Mouse (Mus musculus): Measurements from ENCODE around the gene Fmo2.

The Fmo2 gene

DNA sequence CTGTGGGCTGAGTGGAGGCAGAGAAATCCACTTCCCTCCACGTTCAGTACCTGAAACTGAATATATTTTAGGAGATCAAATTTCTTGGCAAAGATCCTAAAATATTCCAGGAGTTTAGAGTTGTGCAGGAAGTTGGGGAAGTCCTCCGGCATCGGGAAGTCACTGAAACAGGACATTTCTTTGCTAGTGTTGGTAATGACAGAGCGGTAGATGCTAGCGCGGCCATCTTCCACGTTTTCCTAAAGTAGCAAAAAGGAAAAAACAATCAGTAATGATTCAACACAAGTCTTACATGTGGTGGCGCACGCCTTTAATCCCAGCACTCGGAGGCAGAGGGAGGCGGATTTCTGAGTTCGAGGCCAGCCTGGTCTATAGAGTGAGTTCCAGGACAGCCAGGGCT lies 9.9 kb downstream of the Fmo2 start:
- DNase-seq, result no peak

DNA sequence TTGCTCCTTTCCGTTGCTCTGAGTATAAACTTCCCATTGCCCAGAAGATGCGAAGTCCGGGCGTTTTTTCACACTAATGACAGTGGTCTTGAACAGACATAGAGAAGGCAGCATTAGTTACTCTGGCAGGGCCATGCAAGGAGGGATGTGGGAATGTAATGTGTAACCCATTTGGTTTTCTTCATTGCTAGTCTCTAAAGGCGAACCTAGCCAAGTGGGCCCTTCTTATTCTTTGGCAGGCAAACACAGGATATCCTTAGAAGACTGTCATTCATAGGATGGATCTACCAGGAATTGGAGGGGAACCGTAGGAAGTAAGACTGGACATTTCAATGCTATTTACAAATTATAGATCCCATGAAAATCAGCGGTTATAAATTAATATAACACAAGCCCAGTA lies 10.9 kb downstream of the Fmo2 start:
- DNase-seq, result no peak

DNA sequence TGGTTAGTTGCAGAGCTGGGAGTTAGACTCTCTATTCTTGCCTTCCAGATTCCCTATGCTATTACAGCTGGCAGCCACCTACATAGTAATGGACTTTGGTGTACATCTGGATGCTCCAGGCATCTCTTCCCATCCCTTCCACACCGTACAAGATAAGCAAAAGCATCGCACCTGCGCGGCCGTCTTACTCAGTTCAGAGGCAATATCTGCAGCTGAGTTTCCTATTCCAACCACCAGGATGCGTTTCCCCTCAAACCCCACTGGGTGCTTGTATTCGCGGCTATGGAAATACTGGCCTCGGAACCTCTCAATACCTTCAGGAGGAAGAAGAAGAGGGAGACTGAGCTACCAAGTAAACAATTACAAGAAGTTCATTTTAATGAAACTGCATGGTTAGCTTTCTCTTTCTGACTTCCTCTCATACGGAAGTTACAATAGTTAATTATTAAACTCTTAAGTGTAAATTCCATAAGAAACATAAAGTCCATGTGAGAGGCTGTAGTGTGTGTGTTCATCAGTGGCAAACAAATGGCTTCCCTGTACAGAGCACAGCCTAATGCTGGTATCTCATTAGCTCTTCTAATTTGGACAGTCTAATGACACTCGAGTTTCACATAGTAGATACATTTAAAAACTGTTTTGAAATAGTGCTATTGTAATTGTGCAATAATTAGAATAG lies 12.2 kb downstream of the Fmo2 start:
- no peak for DNase-seq

DNA sequence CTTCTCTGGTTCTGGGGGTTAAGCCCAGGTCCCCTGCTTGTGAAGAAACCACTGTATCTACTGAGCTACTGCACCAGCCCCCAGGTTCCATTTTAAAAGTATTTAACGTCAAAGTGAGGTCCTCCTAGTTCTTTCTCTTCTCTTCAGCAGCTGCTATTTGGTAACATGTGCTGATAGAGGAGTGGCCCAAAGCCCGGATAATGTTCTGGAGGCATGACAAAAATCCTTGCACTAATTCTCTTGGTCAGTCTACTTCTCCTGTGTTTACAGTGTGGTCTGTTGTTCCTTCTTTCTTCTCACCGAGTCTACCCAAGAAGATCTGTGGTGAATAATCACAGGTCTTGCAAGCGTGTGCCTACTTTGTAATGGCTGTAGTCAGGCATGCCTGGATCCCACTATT lies 15.8 kb downstream of the Fmo2 start:
- DNase-seq, result no peak

DNA sequence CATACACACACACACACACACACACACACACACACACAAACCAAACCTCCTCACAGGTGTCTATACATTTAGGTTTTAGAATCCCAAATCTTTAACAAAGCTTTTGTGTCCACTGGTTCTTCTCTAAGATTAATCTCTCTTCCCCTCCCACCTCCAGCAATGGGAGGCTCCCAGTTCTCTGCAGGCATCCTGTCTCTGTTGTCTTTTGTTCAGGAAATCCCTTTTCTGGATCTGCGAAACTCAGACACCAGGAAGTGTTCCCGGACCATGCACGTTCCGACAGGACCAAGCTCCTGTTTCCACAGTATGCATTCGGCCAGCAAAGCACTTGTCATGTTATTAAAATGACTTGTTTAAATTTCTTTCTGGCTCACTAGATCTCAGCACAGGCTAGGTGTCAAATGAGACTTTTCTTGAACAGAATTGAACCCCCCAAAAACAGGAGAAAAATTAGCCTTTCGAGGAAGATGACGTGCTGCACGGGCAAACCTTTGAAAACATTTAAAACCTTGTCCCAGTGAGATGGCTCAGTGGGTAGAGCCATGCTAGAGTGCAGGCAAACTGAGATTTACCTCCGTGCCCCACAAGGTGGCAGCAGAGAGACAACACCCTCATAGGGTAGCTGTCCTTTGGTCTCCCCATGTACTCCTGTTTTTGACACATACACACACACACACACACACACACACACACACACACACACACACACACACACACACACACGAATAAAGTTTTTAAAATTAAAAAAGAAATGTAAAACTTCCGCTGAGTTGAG lies 18.7 kb downstream of the Fmo2 start:
- DNase-seq, result peak; percentile 50

DNA sequence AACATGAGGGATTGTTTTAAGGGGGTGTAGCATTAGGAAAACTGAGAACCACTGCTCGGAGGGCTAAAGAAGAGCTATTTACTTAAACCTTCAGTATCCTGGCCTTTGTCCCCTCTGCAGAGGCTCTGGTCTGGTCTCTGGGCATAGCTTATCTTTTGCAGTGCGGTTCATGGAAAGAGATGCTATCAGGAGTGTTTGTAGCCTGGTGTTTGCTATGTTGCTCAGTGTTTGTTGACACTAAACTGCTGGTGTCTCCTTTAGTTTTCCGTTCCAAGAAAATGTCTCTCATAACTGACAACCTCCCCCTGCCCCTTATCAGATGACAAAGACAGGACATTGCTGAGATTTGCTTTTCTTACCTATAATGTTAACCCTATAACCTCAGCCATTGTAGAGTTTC lies 23.4 kb downstream of the Fmo2 start:
- no peak for DNase-seq

DNA sequence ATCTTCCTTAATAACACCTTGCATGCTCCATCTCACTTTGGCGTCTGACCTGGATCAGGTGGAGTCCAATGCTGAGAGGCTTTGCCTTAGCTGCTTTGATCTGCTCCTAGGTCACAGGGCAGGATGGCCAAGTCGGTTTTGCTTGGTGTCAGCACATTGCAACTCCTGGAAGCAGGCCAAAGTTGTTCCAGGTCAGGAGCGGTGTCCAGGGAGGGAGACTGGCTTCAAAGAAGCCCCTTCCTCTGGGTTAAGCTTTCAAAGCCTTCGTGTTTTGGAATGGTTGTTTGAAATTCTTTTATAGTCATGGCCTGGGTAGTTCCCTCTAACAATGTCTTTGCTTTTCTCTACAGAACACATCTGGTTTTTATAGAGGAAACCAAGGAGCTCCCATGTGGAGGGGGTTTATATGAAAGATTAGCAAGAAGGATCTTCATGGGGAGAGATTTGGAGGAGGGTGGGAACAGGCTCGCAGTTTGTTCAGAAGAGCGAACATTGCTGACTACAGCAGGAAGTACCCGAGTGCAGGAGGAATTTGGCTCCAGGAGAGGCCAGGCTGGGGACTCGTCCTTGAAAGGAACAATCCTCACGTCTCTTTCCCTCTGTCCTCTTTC lies 26.7 kb downstream of the Fmo2 start:
- no peak for DNase-seq

DNA sequence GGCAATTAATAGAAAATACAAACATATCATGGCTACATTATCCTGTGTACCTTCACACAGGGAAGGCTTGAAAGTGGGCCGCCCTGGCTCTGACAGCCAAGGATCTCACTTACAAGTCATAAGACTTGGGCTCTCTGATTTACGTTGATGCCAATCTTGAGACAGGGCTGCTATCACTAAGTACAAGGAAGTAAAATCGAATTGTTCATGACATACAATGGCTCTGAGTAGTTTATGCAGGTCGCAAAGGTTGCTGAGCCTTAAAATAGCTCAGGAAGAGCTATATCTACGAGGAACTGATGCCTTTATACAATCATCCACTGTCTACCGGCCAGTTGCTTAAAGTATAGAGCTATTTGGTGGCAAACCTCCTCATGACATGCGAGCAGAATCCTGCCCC lies 27.5 kb downstream of the Fmo2 start:
- DNase-seq, result no peak

DNA sequence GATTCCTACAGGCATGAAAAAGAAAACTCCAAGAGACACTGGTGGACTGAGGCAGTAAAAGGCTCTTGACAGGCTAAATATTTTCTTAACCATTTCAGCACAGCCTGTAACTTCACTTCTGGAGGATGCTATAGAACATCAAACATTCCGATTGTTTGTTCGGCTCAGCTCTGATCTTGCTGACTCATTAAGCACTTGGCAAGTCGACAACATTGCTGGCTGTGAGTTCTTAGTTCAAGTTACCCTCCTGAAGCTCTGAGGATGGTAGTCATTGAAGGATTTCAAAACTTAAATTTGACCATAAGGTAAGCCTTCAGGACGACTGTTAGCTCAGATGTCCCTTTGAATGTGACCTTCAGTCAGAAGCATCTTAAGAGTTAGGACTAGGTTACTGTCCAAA lies 31.1 kb downstream of the Fmo2 start:
- no peak for DNase-seq

DNA sequence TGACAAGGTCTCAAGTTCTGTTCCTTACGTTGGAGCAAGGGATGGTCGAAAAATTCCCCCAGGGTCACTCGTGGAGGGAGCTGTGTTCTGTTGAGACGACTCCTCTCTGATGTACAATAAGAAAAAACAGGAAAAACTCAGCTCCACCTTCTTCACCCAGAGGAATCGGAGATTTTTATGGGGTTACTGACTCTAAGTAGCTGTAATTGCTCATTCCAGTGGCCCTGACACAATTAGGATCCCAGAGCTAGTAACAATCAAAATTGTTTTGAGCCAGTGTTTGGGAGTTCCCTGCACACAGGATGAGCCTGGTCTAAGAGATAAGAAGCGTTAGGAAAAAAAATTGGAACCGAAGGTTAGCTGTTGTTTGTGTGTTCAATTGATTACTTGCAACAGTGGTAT lies 32.2 kb downstream of the Fmo2 start, which contains the start of gene Fmo1:
Gene Fmo1 (minus strand): TSS at position 331 of the 402 bp plus-strand sequence.
- no peak for DNase-seq

DNA sequence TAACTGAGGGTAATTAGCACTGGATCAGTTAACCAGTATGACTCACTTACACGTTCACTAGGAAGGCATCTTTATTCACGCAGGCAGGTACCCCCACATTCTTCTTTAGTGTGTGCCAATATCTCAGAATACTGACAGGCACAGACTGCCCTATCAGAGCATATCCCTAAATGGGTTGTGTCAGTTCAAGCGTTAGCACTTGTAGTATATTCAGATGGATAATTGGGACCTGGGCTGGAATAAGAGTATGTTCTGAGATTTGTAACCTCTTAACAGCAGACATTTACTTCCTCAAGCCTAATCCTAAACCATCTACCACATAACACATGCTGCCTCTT lies 33.1 kb downstream of the Fmo2 start:
- DNase-seq, result no peak

DNA sequence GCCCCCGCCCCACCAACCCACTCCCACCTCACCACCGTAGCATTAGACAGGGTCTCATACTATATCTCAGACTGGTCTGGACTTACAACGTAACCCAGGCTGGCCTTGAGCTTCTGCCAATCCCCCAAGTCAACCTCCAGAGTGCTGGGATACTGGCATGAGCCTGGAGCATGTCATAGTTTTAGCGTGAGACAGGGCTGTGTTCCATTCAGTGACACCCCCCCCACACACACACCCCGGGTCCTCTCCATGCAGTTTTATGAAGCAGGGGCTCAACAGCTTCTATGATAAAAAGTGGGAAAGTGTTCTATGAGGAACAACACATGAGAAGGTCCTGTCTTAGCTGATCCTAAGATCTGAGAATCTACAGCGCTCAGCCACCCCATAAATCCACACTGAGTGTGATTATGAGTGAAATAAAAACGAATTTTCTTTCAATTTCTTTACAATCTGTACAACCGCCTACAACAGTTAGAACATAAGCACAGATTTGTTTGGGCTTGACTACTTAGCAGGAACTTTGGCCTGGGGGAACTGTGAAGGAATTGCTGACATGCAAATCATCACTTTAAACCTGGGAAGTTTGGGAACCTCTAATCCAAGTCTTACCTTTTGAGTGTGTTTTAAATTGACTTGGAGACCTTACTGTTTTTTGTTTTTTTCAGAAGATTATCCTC lies 33.6 kb downstream of the Fmo2 start:
- no peak for DNase-seq

DNA sequence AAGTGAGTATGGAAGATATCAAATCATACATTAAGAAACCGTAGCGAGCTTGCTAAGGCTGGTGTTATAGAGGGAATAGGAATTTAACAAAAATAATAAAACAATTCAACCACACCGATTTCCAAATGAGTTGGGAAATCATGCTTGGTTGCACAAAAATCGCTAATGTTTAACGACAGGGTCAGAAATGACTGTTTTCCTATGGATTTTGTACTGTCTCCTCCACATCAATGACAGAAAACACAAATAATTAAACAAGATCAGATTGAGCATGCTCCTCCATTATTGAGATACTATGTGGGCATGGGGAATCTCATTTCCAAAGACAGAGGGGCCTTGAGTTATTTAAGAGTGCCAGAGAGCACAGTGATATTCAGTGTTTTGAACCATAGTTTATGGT lies 34.2 kb downstream of the Fmo2 start:
- no peak for DNase-seq

DNA sequence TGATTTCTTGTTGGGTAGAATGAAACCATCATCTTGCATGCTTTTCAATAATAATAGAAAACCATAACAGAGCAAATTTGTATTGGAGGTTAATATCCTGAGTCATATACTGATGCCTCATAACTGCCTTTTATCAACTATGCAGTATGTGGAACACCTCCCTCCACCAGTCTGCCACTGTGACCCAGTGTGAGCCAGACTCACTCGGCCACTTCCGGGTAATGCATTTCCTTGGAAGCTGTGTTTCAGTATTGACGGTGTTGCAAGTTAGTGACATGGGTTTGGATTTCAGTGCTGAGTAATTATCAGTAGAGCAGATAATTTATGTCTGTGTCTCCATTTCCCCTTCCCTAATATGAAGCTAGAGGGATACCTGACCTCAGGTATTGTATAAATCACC lies 34.9 kb downstream of the Fmo2 start:
- no peak for DNase-seq

DNA sequence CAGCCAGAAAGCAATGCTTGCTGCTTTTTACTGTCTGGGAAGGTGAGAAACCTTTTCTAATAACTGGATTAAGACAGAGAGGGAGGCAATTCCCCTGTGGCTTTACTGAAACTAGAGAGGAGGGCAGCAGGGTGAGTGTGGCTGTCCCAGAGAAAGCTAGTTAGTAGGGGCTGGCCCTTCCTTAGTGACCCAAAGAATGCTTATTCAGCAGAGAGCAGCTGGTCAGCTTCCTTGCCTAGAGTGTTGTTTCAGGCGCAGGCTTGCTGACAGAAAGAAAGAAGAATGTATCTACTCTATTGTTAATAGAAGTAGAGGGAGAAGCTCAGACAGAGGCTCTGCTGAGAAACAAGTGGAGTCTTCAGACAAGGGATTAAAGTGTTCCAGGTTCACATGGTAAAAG lies 36.2 kb downstream of the Fmo2 start:
- no peak for DNase-seq

DNA sequence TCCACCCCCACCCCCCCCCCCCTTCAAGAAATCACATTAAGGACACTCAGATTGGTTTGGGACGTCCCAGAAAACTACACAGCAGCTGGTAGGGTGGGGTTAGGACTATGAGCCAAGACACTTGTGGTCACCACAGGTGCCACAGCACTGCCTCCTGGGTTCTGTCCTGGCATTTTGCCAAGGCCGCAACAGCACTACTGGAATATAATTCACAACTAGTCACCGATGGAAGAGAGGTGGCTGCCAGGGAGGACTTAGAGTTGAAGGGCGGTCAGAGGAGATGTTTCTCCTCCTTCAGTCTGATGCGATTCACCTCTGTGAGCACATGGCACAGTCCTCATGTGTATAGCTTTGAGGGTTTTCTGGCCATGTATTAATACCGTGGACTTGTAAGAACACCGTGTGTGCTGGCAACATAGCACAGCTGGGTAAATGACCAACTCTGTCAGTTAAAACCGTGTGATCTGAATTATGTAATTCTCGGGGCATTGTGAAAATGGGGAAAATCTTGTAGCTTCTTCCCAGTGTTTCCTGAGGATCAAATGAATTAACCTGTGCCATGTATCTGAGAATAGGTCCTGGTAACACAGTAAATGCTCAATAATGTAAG lies 38.4 kb downstream of the Fmo2 start:
- DNase-seq, result no peak

DNA sequence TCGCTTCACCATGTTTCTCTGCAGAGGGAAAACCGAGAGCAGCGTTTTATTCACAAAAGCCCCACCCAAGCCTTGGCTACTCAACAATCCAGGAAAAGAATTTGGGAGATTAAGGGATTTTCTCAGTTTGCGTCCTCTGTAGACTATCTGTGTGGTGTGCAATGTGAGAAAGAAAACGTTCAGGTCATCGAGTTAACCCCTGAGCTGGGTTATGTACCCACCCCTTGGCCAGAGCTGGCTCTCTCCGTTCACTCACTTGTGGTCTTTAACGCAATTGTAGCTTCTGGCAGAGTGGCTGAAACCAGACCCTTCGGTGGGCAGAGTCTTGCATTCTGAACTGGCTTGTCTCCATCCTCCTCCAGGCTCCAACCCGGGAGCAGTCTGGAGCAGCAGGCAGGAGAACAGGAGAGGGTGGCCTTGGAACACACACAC lies 39.0 kb downstream of the Fmo2 start:
- no peak for DNase-seq

DNA sequence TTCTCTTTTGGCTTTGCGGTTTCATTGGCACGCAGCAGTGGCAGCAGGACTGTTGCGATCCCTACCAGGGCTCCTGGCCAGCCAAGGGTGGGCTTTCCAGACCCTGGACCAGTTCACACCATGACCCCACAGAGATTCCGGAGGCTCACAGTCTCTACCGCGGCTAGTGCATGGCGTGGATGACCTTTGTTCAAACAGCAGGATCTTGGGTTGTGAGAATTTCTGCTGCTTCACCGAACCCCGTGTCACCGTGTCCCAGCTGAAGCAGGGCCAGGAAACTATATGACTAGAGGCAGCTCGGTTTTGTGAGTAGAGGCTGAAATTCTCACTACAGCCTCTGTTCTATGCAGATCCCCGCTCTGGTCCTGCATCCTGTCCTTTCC lies 39.8 kb downstream of the Fmo2 start:
- DNase-seq, result no peak

DNA sequence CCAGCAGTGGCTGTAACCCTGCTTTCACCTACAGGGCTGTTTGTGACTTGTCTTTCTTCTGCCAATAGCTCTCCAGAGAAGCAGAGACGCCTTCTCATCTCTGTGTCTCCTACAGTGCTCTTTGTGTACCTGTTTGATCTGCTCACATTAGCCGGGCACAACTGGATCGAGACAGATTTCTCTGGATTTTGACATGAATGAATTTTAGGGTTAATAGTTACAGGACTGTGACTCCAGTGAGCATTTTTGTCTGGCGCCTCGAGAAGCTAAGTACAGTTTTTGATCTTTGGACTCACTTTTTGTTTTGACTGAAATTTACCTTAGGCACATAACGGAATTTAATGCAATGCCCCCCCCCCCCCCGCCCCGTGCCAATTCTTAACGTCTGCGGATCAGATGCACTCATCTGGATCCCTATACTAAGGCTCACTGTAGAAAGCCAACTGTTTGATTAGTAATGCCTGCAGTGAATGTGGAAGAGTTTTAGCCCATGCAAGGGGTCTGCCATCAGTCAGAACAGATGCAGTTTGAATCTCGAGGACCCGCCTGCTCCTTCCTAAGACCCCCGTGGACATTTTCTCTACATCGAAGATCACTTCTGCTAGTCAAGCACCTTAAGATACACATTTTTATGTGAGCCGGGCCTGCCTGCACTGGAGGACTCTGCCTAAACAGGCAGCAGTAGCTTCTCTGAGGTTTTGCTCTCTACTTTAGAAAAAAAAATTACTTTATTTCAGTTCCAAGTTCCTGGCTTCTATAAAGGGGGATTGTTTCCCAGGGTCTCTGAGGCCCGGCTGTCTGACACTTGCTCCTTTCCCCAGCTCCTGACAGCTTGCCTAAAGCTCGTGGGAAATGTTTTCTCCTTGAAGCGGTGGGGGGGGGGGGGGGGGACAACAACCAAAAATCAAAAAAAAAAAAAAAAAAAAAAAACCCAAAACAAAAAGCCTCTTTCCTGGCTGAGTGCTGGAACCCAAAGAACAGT lies 40.5 kb downstream of the Fmo2 start:
- no peak for DNase-seq

DNA sequence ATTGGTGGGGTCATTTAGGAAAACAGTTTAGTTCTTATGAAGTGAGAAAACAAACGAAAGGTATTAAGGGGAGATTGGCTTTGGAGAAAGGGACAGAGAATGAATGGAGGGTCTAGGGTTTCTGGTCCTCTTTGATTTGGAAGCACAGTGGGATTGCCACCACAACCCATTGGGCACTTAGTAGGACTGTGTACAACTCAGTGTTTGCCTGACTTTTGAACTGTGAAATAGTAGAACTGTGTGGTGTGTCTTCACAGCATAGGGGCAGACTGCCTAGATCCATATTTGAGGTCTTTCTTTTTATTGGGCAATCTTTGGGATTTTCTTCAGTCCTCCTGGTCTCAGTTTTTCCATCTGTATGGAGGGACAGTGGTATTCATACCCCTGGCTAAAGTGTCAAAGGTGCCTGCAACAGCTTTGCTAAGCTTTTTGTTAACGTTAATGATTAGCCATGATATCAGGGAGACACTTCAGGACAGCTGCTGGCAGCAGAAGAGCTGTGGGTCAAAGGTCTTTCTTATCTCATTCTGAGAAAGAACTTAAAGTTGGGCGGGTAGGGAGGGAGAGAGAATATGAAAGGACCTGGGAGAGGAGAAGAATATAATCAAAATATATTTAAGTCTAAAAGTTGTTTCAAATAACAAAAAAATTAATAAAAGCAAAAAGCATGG lies 44.6 kb downstream of the Fmo2 start:
- DNase-seq, result no peak

DNA sequence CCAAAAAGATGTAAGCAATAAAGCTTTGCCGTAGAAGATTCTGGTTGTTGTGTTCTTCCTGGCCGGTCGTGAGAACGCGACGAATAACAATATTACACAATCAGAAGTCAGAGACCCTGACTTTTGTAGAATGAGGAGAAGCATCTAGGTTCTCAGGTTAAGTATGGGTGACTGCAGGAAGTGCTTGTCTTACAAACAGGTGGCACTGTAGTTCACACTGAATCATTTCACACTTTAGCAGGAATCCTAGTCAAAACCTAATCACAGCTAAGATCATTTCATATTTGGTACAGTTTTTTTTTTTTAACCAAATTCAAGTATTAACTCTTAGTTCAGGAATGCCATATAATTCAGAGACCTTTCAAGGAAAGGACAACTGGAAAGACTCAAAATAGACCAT lies 51.0 kb downstream of the Fmo2 start:
- DNase-seq, result no peak

DNA sequence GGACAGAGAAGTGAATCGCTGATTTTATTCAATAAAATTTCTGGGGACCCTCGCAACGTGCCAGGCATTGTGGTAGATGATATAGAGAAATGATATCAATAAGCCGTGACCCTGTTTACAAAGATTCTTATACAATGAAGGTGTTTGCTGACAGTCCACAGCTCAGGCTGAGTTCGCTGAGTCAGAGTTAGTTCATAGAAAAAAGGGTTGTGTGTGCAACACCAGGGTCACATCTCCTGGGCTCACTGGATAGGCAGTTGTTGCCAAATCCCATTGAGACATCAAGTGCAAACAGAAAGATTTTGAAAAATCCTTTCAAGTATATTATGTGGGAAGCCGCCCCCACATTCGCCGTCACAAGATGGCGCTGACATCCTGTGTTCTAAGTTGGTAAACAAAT lies 58.3 kb downstream of the Fmo2 start:
- no peak for DNase-seq
